ENCODE assay signal across 10 mouse cellular contexts in the genomic region with DNA sequence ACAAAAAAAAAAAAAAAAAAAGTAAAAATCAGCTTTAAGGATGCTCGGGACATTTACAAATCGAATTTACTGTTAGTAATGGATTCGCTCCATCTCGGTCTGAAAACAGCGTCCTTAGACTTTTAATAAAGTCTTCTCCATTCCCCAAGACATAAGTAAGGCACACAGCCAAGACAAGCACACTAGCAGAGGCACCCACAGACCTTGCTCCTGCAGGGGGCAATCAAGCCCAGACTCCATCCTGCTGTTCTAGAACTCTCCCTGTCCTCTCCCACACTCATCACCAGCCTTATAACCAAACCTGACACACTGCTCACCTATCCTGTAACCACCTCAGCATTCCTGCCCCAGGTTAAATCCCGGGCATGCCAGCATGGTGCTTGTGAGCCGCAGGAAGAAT. TPM values are rescaled to one million over a fixed set of nuclear protein-coding genes. Genes with fewer than 3 reads are reported as not detected.
DNase-seq lines count a peak whose midpoint lies in the region; ATAC-seq and TF ChIP-seq lines count a peak whose summit lies in the region.
"Had no signal": no experiment of that assay in that cellular context is flagged by ENCODE, and none has a peak within 500 bp of the region (broad histone marks: within the 10 kb centered on the region; RNA-seq: fewer than 3 reads in every experiment).

No protein-coding gene starts in this region.

- ATAC-seq in forebrain, embryonic 16.5 days = no peak
- no peak for ATAC-seq in intestine, embryonic 16.5 days
- no peak for ATAC-seq in lung, embryonic 16.5 days (ENCODE audit: low read depth)
- no peak for ATAC-seq in monocyte, adult 5-6 weeks (replicated peaks; ENCODE audit: insufficient number of reproducible peaks, low FRiP score, low TSS enrichment, poor library complexity, severe bottlenecking)

- no peak overlapping the region for H3K4me3 ChIP-seq in cerebellum, adult 2 months (replicated peaks; ENCODE audit: insufficient read depth, low read depth, low read length)
- H3K4me3 ChIP-seq in forebrain, embryonic 16.5 days (replicated peaks; ENCODE audit: low read length) = no peak overlapping the region
- H3K4me3 ChIP-seq in intestine, embryonic 16.5 days (ENCODE audit: low read length) = no peak overlapping the region
- no peak overlapping the region for H3K4me3 ChIP-seq in lung, embryonic 16.5 days (ENCODE audit: low read length)
- H3K4me3 ChIP-seq: embryonic facial prominence, embryonic 15.5 days had no signal

- no peak for DNase-seq in cerebellum, adult 2 months
- no peak for DNase-seq in cerebellum, adult 11 months
- DNase-seq in left cerebral cortex, adult 11 months (ENCODE audit: low spot score) = no peak
- DNase-seq in thymus, adult 18-20 months = no peak
- DNase-seq: B cell, adult 2 months had no signal

- 33% methylated on average over 7 of the region's 7 CpGs for WGBS in cerebellum, adult 2 months
- WGBS in forebrain, embryonic 16.5 days = 72% methylated on average over 7 of the region's 7 CpGs
- WGBS in intestine, embryonic 16.5 days = 76% methylated on average over 7 of the region's 7 CpGs
- WGBS in lung, embryonic 16.5 days = 56% methylated on average over 7 of the region's 7 CpGs

- no peaks in the 10 kb centered on the region; the same call in 1 of the 2 replicates for H3K27me3 ChIP-seq in cerebellum, adult 2 months (ENCODE audit: control insufficient read depth, insufficient read depth, low read length)
- H3K27me3 ChIP-seq in forebrain, embryonic 16.5 days (replicated peaks; ENCODE audit: control insufficient read depth, insufficient read depth, low read length) = no peaks in the 10 kb centered on the region
- H3K27me3 ChIP-seq in intestine, embryonic 16.5 days (replicated peaks; ENCODE audit: control insufficient read depth, insufficient read depth, low read length) = no peaks in the 10 kb centered on the region
- H3K27me3 ChIP-seq in lung, embryonic 16.5 days (ENCODE audit: control insufficient read depth, insufficient read depth, low read depth, low read length) = no peaks in the 10 kb centered on the region
- H3K27me3 ChIP-seq: embryonic facial prominence, embryonic 15.5 days had no signal

- TF ChIP-seq POLR2A in cerebellum, adult 2 months (IDR thresholded peaks at IDR 0.05; ENCODE audit: borderline replicate concordance, insufficient read depth, low read length) = no peak

- H3K9ac ChIP-seq in forebrain, embryonic 16.5 days (replicated peaks; ENCODE audit: low read depth, low read length) = no peak overlapping the region
- H3K9ac ChIP-seq in intestine, embryonic 16.5 days (ENCODE audit: low read depth, low read length) = no peak overlapping the region
- no peak overlapping the region for H3K9ac ChIP-seq in lung, embryonic 16.5 days (ENCODE audit: low read length)
- H3K9ac ChIP-seq: embryonic facial prominence, embryonic 15.5 days had no signal

- no peak overlapping the region for H3K4me2 ChIP-seq in forebrain, embryonic 16.5 days (ENCODE audit: low read length)
- H3K4me2 ChIP-seq in intestine, embryonic 16.5 days (ENCODE audit: low read depth, low read length) = no peak overlapping the region
- H3K4me2 ChIP-seq in lung, embryonic 16.5 days (ENCODE audit: low read depth, low read length) = no peak overlapping the region
- H3K4me2 ChIP-seq: embryonic facial prominence, embryonic 15.5 days had no signal

- no peak for TF ChIP-seq CTCF in cerebellum, adult 2 months (IDR thresholded peaks at IDR 0.05; ENCODE audit: borderline replicate concordance, insufficient read depth, low read depth, low read length)

- H3K4me1 ChIP-seq in cerebellum, adult 2 months (ENCODE audit: control insufficient read depth, insufficient read depth, low read length) = no peaks in the 10 kb centered on the region
- H3K4me1 ChIP-seq in forebrain, embryonic 16.5 days (replicated peaks; ENCODE audit: control insufficient read depth, insufficient read depth, low read length) = peaks cover 19% of the 10 kb centered on the region
- peaks cover 18% of the 10 kb centered on the region for H3K4me1 ChIP-seq in intestine, embryonic 16.5 days (ENCODE audit: control insufficient read depth, insufficient read depth, low read length)
- H3K4me1 ChIP-seq in lung, embryonic 16.5 days (replicated peaks; ENCODE audit: control insufficient read depth, insufficient read depth, low read length) = peaks cover 22% of the 10 kb centered on the region

- H3K27ac ChIP-seq in cerebellum, adult 2 months (ENCODE audit: insufficient read depth, low read length) = peak overlapping the region; percentile 80; the same call in 1 of the 2 replicates
- H3K27ac ChIP-seq in forebrain, embryonic 16.5 days (ENCODE audit: low read length) = peak overlapping the region; percentile 20
- H3K27ac ChIP-seq in intestine, embryonic 16.5 days (ENCODE audit: low read length) = peak overlapping the region; percentile 60
- peak overlapping the region; percentile 91 for H3K27ac ChIP-seq in lung, embryonic 16.5 days (ENCODE audit: low read length)
- H3K27ac ChIP-seq: embryonic facial prominence, embryonic 15.5 days had no signal

- no peaks in the 10 kb centered on the region for H3K9me3 ChIP-seq in forebrain, embryonic 16.5 days (ENCODE audit: control insufficient read depth, low read length)
- no peaks in the 10 kb centered on the region for H3K9me3 ChIP-seq in intestine, embryonic 16.5 days (ENCODE audit: control insufficient read depth, low read length)
- no peaks in the 10 kb centered on the region for H3K9me3 ChIP-seq in lung, embryonic 16.5 days (ENCODE audit: control insufficient read depth, low read length)
- H3K9me3 ChIP-seq: embryonic facial prominence, embryonic 15.5 days had no signal

- no peaks in the 10 kb centered on the region for H3K36me3 ChIP-seq in forebrain, embryonic 16.5 days (ENCODE audit: control insufficient read depth, insufficient read depth)
- no peaks in the 10 kb centered on the region for H3K36me3 ChIP-seq in intestine, embryonic 16.5 days (ENCODE audit: control insufficient read depth, insufficient read depth, low read length)
- no peaks in the 10 kb centered on the region for H3K36me3 ChIP-seq in lung, embryonic 16.5 days (ENCODE audit: control insufficient read depth, insufficient read depth, low read length)
- H3K36me3 ChIP-seq: embryonic facial prominence, embryonic 15.5 days had no signal

RNA-seq across cellular contexts. Expression of a gene that starts 52.9 kb away (rescaled TPM):
- 16.3 and 18.5 TPM in 2 replicates for polyA plus RNA-seq in cerebellum, adult 2 months (2012; rRNA removed)
- 3.9 and 4.0 TPM in 2 replicates for polyA plus RNA-seq in forebrain, embryonic 16.5 days (2015; fragmentation: Nextera tagmentation; extraction: Ambion mirVana)
- 0.64 and 0.66 TPM in 2 replicates for polyA plus RNA-seq in intestine, embryonic 16.5 days (2015; fragmentation: Nextera tagmentation; extraction: Ambion mirVana)
- polyA plus RNA-seq in lung, embryonic 16.5 days (2015; fragmentation: Nextera tagmentation; extraction: Ambion mirVana) = 1.7 and 1.8 TPM in 2 replicates
- total RNA-seq in monocyte, adult 5-6 weeks (2017) = 0.85 to 8.4 TPM (median 2.0 TPM) in 3 replicates

Comparison
In these comparisons a context has a peak if more than half of its experiments do, and no peak if none do; other contexts are left out.
1. H3K27ac ChIP-seq: peak in every context shown above with its lines; median percentile 91 in lung, embryonic 16.5 days; 80 in cerebellum, adult 2 months; 60 in intestine, embryonic 16.5 days; 20 in forebrain, embryonic 16.5 days.